Mouse (Mus musculus) olfactory bulb, adult 2 months (tissue): ENCODE results near the gene Fam45a.

Source experiments
- CTCF ChIP-seq: fragments of 200-500 bp; IDR thresholded peaks from 2 replicates; pipeline ENCODE4 v1.5.1; 2012; ENCODE audit warnings: low read depth, mild to moderate bottlenecking, low read length, moderate library complexity; ENCODE audit not compliant: insufficient read depth
- POLR2A ChIP-seq: fragments of 200-500 bp; IDR thresholded peaks from 2 replicates; pipeline ENCODE4 v1.6.1; 2012; ENCODE audit warnings: mild to moderate bottlenecking, low read depth, low read length, moderate library complexity; ENCODE audit not compliant: insufficient read depth

- TF ChIP-seq CTCF (no peak), POLR2A (no peak)
Observed at GRCm38 (mm10) chr19:60789452-60789851, 21.9 kb upstream of the Fam45a start.
